Mouse (Mus musculus) stomach, embryonic 16.5 days (tissue): ENCODE results near the gene Zfp53. TPM values are rescaled to one million over a fixed set of nuclear protein-coding genes. Genes with fewer than 3 reads are reported as not detected.
"Not testable (repeated sequence)": the region's sequence is repeated elsewhere in the genome, so short reads cannot be mapped to it uniquely, and the experiment has no call there.

Experiments
- ATAC-seq: fragments of 200-750 bp; cut with Nextera tagmentation; 2 replicates; pipeline ENCODE4 v1.8.0; 2017; ENCODE audit warnings: moderate number of reproducible peaks, moderate TSS enrichment; ENCODE audit not compliant: insufficient read depth, low FRiP score
- H3K27ac ChIP-seq: fragments of 300-500 bp; sonication (generic); 2 replicates; pipeline ENCODE4 v1.5.1; 2014; ENCODE audit warnings: low read length
- H3K27me3 ChIP-seq: fragments of 300-500 bp; sonication (generic); 2 replicates; pipeline ENCODE4 v1.6.1; 2014; ENCODE audit warnings: low read length, control low read depth, mixed read lengths; ENCODE audit not compliant: control insufficient read depth, insufficient read depth
- H3K36me3 ChIP-seq: fragments of 300-500 bp; sonication (generic); 2 replicates; pipeline ENCODE4 v1.6.1; 2014; ENCODE audit warnings: low read length; ENCODE audit not compliant: control insufficient read depth, insufficient read depth
- H3K4me1 ChIP-seq: fragments of 300-500 bp; sonication (generic); 2 replicates; pipeline ENCODE4 v1.6.1; 2014; ENCODE audit warnings: low read length, control low read depth, mixed read lengths; ENCODE audit not compliant: control insufficient read depth, insufficient read depth
- H3K4me2 ChIP-seq: fragments of 300-500 bp; sonication (generic); 2 replicates; pipeline ENCODE4 v1.6.1; 2014; ENCODE audit warnings: low read depth, low read length, mixed read lengths
- H3K4me3 ChIP-seq: fragments of 300-500 bp; sonication (generic); replicated peaks from 2 replicates; pipeline ENCODE4 v1.5.1; 2014; ENCODE audit warnings: mild to moderate bottlenecking, low read length
- H3K9ac ChIP-seq: fragments of 300-500 bp; sonication (generic); 2 replicates; pipeline ENCODE4 v1.6.1; 2014; ENCODE audit warnings: low read length
- H3K9me3 ChIP-seq: fragments of 300-500 bp; sonication (generic); replicated peaks from 2 replicates; pipeline ENCODE4 v1.6.1; 2016; ENCODE audit warnings: low read length, control low read depth; ENCODE audit not compliant: control insufficient read depth
- WGBS: fragments of 180-500 bp; shearing (Covaris S2); extraction: QIAGEN DNeasy Blood & Tissue Kit; methylation state at CpG from one replicate; pipeline ENCODE4 v1.1.7; 2014; 5-methylcytosine and 5-hydroxymethylcytosine counted together
- polyA plus RNA-seq: library from polyadenylated mRNA; unstranded; fragments of >200 nt; fragmentation: Nextera tagmentation; extraction: Ambion mirVana; gene quantifications from 2 replicates; pipeline ENCODE4 v1.2.1, GENCODE M21; 2015

Zfp53 gene
- polyA plus RNA-seq, 1 experiment from 2014 or later = 13.8 TPM

GRCm38 (mm10) chr17:21475290-21475689, 13.5 kb upstream of the Zfp53 start:
- not testable (repeated sequence) for H3K27ac ChIP-seq, H3K27me3 ChIP-seq, H3K4me1 ChIP-seq, H3K9ac ChIP-seq, ATAC-seq, H3K36me3 ChIP-seq, H3K4me2 ChIP-seq, H3K9me3 ChIP-seq, H3K4me3 ChIP-seq
- WGBS = 75% methylated on average over 1 of the region's 1 CpGs

- not testable (repeated sequence) for H3K4me1 ChIP-seq, H3K4me2 ChIP-seq, H3K27ac ChIP-seq, H3K36me3 ChIP-seq, ATAC-seq, H3K27me3 ChIP-seq, H3K9me3 ChIP-seq, H3K9ac ChIP-seq, H3K4me3 ChIP-seq
- WGBS = 66% methylated on average over 4 of the region's 9 CpGs
Observed at GRCm38 (mm10) chr17:21476351-21476750, 12.4 kb upstream of the Zfp53 start.

- not testable (repeated sequence) for H3K4me2 ChIP-seq, H3K27me3 ChIP-seq, H3K36me3 ChIP-seq, H3K9ac ChIP-seq, H3K4me1 ChIP-seq, H3K4me3 ChIP-seq, H3K9me3 ChIP-seq, ATAC-seq
- H3K27ac ChIP-seq = 0 out of 2 replicates have a peak overlapping the region, but pooled peaks have one; percentile 8
- 56% methylated on average over 10 of the region's 10 CpGs for WGBS
Observed at GRCm38 (mm10) chr17:21478103-21478777, 10.6 kb upstream of the Zfp53 start.

GRCm38 (mm10) chr17:21489500-21490001, 753 bp downstream of the Zfp53 start:
- Histone ChIP-seq H3K27ac (peak overlapping the region; percentile 91; the same call in 1 of the 2 replicates), H3K9me3 (no peaks in the 10 kb centered on the region), H3K4me2 (peak overlapping the region; percentile 62), H3K27me3 (no peaks in the 10 kb centered on the region), H3K4me1 (peaks cover 10% of the 10 kb centered on the region; the same call in 1 of the 2 replicates), H3K9ac (peak overlapping the region; percentile 89), H3K36me3 (no peaks in the 10 kb centered on the region; the same call in 1 of the 2 replicates), H3K4me3 (peak overlapping the region; percentile 93)
- 2% methylated on average over 8 of the region's 8 CpGs for WGBS
- no peak for ATAC-seq

- WGBS = 77% methylated on average over 1 of the region's 1 CpGs
- Histone ChIP-seq H3K9me3 (no peaks in the 10 kb centered on the region), H3K4me1 (no peaks in the 10 kb centered on the region), H3K4me3 (no peak overlapping the region), H3K9ac (no peak overlapping the region), H3K27ac (no peak overlapping the region), H3K36me3 (no peaks in the 10 kb centered on the region), H3K27me3 (no peaks in the 10 kb centered on the region), H3K4me2 (no peak overlapping the region)
- ATAC-seq = no peak
Observed at GRCm38 (mm10) chr17:21501365-21501764, 12.6 kb downstream of the Zfp53 start.

- 95% methylated on average over 1 of the region's 1 CpGs for WGBS
- no peak overlapping the region for H3K27ac ChIP-seq
- ATAC-seq = no peak
- H3K36me3 ChIP-seq = peaks cover 6% of the 10 kb centered on the region; the same call in 1 of the 2 replicates
- H3K9ac ChIP-seq = no peak overlapping the region
- H3K4me3 ChIP-seq = no peak overlapping the region
- no peaks in the 10 kb centered on the region for H3K27me3 ChIP-seq
- H3K4me2 ChIP-seq = no peak overlapping the region
- H3K4me1 ChIP-seq = no peaks in the 10 kb centered on the region
- no peaks in the 10 kb centered on the region for H3K9me3 ChIP-seq
Observed at GRCm38 (mm10) chr17:21504524-21504923, 15.7 kb downstream of the Zfp53 start.

GRCm38 (mm10) chr17:21506258-21506657, 17.5 kb downstream of the Zfp53 start:
- Histone ChIP-seq H3K4me3 (no peak overlapping the region), H3K4me1 (no peaks in the 10 kb centered on the region), H3K9ac (no peak overlapping the region), H3K27ac (no peak overlapping the region), H3K27me3 (no peaks in the 10 kb centered on the region), H3K36me3 (peaks cover 6% of the 10 kb centered on the region; the same call in 1 of the 2 replicates), H3K4me2 (no peak overlapping the region), H3K9me3 (no peaks in the 10 kb centered on the region)
- no peak for ATAC-seq
- WGBS = 98% methylated on average over 3 of the region's 3 CpGs

GRCm38 (mm10) chr17:21509756-21510155, 21.0 kb downstream of the Zfp53 start:
- Histone ChIP-seq H3K27ac (no peak overlapping the region), H3K27me3 (no peaks in the 10 kb centered on the region), H3K9ac (no peak overlapping the region), H3K36me3 (peaks cover 10% of the 10 kb centered on the region; the same call in 1 of the 2 replicates), H3K4me2 (no peak overlapping the region), H3K4me1 (no peaks in the 10 kb centered on the region), H3K9me3 (no peaks in the 10 kb centered on the region), H3K4me3 (no peak overlapping the region)
- no peak for ATAC-seq

- peak overlapping the region; percentile 77 for H3K9ac ChIP-seq
- peak overlapping the region; percentile 97 for H3K27ac ChIP-seq
- 0 out of 2 replicates have a peak, but pooled peaks cover 4% of the 10 kb centered on the region for H3K36me3 ChIP-seq
- peak overlapping the region; percentile 90 for H3K4me2 ChIP-seq
- peaks cover 4% of the 10 kb centered on the region for H3K4me1 ChIP-seq
- peak overlapping the region; percentile 60 for H3K4me3 ChIP-seq
- WGBS = 2% methylated on average over 8 of the region's 8 CpGs
- no peaks in the 10 kb centered on the region for H3K9me3 ChIP-seq
- no peak for ATAC-seq
- no peaks in the 10 kb centered on the region for H3K27me3 ChIP-seq
Observed at GRCm38 (mm10) chr17:21515403-21516105, 26.8 kb downstream of the Zfp53 start.
